ENCODE assay signal across 25 mouse cellular contexts in genomic region chr8:7462798-7463197, GRCm38 (mm10).
DNase-seq lines count a peak whose midpoint lies in the region; ATAC-seq and TF ChIP-seq lines count a peak whose summit lies in the region.
"Had no signal": no experiment of that assay in that cellular context is flagged by ENCODE, and none has a peak within 500 bp of the region (broad histone marks: within the 10 kb centered on the region; RNA-seq: fewer than 3 reads in every experiment).

No protein-coding gene starts in this region.

- no peak for DNase-seq in frontal cortex, postnatal 14 days (ENCODE audit: low spot score in 2 of 2)
- peak; percentile 12 to 22 for DNase-seq in left cerebral cortex, adult 18-20 months (ENCODE audit: low spot score in 2 of 2)
- no peak for DNase-seq in left cerebral cortex, postnatal 14 days (ENCODE audit: low spot score in 2 of 2)
- peak; percentile 85 for DNase-seq in brain, embryonic 14.5 days (ENCODE audit: low read depth)
- peak; percentile 68 for DNase-seq in telencephalon, adult 2 months (ENCODE audit: low read depth, low spot score)
- no peak for DNase-seq in adrenal gland, adult 8-10 months
- DNase-seq: adrenal gland, adult 2 months; cerebellum, adult 11 months; cerebellum, adult 9-10 months; cerebellum, postnatal 36 days; gastrocnemius, postnatal 10 days; heart, postnatal 10 days; kidney, adult 9 months; kidney, postnatal 10 days; left cerebral cortex, postnatal 4 days; liver, postnatal 0 days; lung, postnatal 36 days; thymus, adult 2 months; thymus, postnatal 4 days had no signal

- peak; percentile 57 for ATAC-seq in frontal cortex, adult (ENCODE audit: low TSS enrichment)
- ATAC-seq: activated CD4-positive, CD25-positive, alpha-beta regulatory T cell, adult 4 months; CD4-positive, CD25-positive, alpha-beta regulatory T cell, adult 4 months; intestine, postnatal 0 days; liver, embryonic 12.5 days; liver, postnatal 0 days; midbrain, embryonic 16.5 days had no signal

- intact Hi-C loops in left cerebral cortex, postnatal 14 days (cut with DNase I): no loop called here

- no peak for TF ChIP-seq POLR2A in brain, embryonic 14.5 days (IDR thresholded peaks at IDR 0.05; ENCODE audit: borderline replicate concordance, extremely low read depth, insufficient read depth, insufficient read length, poor library complexity, severe bottlenecking)

- TF ChIP-seq CTCF in brain, embryonic 14.5 days (IDR thresholded peaks at IDR 0.05; ENCODE audit: borderline replicate concordance, extremely low read depth, insufficient read depth, insufficient read length): no peak

Comparison
In these comparisons a context has a peak if more than half of its experiments do, and no peak if none do; other contexts are left out.
1. DNase-seq: peak in left cerebral cortex, adult 18-20 months (2 of 2), brain, embryonic 14.5 days (single experiment) and telencephalon, adult 2 months (single experiment); none in frontal cortex, postnatal 14 days (0 of 2), left cerebral cortex, postnatal 14 days (0 of 2) and adrenal gland, adult 8-10 months (single experiment).